Mouse (Mus musculus) intestine, postnatal 0 days (tissue): ENCODE measurements around the gene Ankzf1. TPM values are rescaled to one million over a fixed set of nuclear protein-coding genes. Genes with fewer than 3 reads are reported as not detected.

ENCODE experiments used
- ATAC-seq: fragments of 200-750 bp; cut with Nextera tagmentation; 2 replicates; pipeline ENCODE4 v1.8.0; 2017; ENCODE audit warnings: mild to moderate bottlenecking, moderate TSS enrichment, moderate library complexity
- H3K27ac ChIP-seq: fragments of 300-500 bp; sonication (generic); 2 replicates; pipeline ENCODE4 v1.5.1; 2014; ENCODE audit warnings: mild to moderate bottlenecking, low read depth, low read length, moderate library complexity
- H3K27me3 ChIP-seq: fragments of 300-500 bp; sonication (generic); replicated peaks from 2 replicates; pipeline ENCODE4 v1.6.1; 2014; ENCODE audit warnings: low read length, mixed read lengths; ENCODE audit not compliant: control insufficient read depth, insufficient read depth
- H3K36me3 ChIP-seq: fragments of 300-500 bp; sonication (generic); 2 replicates; pipeline ENCODE4 v1.6.1; 2014; ENCODE audit warnings: mild to moderate bottlenecking, moderate library complexity; ENCODE audit not compliant: control insufficient read depth, insufficient read depth
- H3K4me1 ChIP-seq: fragments of 300-500 bp; sonication (generic); replicated peaks from 2 replicates; pipeline ENCODE4 v1.6.1; 2014; ENCODE audit warnings: antibody characterized with exemption, low read length, mixed read lengths; ENCODE audit not compliant: control insufficient read depth, insufficient read depth
- H3K4me2 ChIP-seq: fragments of 300-500 bp; sonication (generic); replicated peaks from 2 replicates; pipeline ENCODE4 v1.6.1; 2014; ENCODE audit warnings: low read depth, mild to moderate bottlenecking, moderate library complexity
- H3K4me3 ChIP-seq: fragments of 300-500 bp; sonication (generic); 2 replicates; pipeline ENCODE4 v1.5.1; 2014; ENCODE audit warnings: low read depth, low read length
- H3K9ac ChIP-seq: fragments of 300-500 bp; sonication (generic); 2 replicates; pipeline ENCODE4 v1.6.1; 2014; ENCODE audit warnings: mild to moderate bottlenecking, low read depth, low read length
- H3K9me3 ChIP-seq: fragments of 300-500 bp; sonication (generic); 2 replicates; pipeline ENCODE4 v1.6.1; 2016; ENCODE audit warnings: mixed run types; ENCODE audit not compliant: control insufficient read depth
- CTCF ChIP-seq: sonication (generic); IDR thresholded peaks from 2 replicates; pipeline ENCODE4 v1.5.1; 2016; ENCODE audit warnings: low read depth, mild to moderate bottlenecking, control low read depth, antibody characterized with exemption, moderate library complexity
- WGBS: fragments of 180-500 bp; shearing (Covaris S2); extraction: QIAGEN DNeasy Blood & Tissue Kit; methylation state at CpG from one replicate; pipeline ENCODE4 v1.1.7; 2014; 5-methylcytosine and 5-hydroxymethylcytosine counted together
- polyA plus RNA-seq: library from polyadenylated mRNA; unstranded; fragments of >200 nt; fragmentation: Nextera tagmentation; extraction: Ambion mirVana; gene quantifications from 2 replicates; pipeline ENCODE4 v1.2.1, GENCODE M21; 2015

Ankzf1 gene
- polyA plus RNA-seq, 1 experiment from 2014 or later = 10.7 TPM

- 5% methylated on average over 23 of the region's 23 CpGs for WGBS
- no peak overlapping the region for H3K27ac ChIP-seq
- peak overlapping the region; percentile 98 for H3K4me2 ChIP-seq
- H3K4me1 ChIP-seq = 0 out of 2 replicates have a peak, but pooled peaks cover 2% of the 10 kb centered on the region
- H3K4me3 ChIP-seq = peak overlapping the region; percentile 60
- ATAC-seq = peak; percentile 37
- H3K9me3 ChIP-seq = no peaks in the 10 kb centered on the region
- H3K36me3 ChIP-seq = peaks cover 47% of the 10 kb centered on the region
- H3K9ac ChIP-seq = peak overlapping the region; percentile 38
- TF ChIP-seq CTCF = no peak
- no peaks in the 10 kb centered on the region for H3K27me3 ChIP-seq
Observed at GRCm38 (mm10) chr1:75179334-75180104, 12.4 kb upstream of the Ankzf1 start.

- peak within 1 kb of the TSS; percentile 64; the same call in 1 of the 2 replicates for H3K27ac ChIP-seq
Observed at GRCm38 (mm10) chr1:75180105-75180590, 11.8 kb upstream of the Ankzf1 start, which contains the start of gene Abcb6. Gene Abcb6, minus strand, starts transcription at chr1:75180392.

GRCm38 (mm10) chr1:75180741-75181140 lies 11.2 kb upstream of the Ankzf1 start:
- no peak for TF ChIP-seq CTCF
- H3K9me3 ChIP-seq = no peaks in the 10 kb centered on the region
- 20% methylated on average over 6 of the region's 7 CpGs for WGBS
- peaks cover 50% of the 10 kb centered on the region for H3K36me3 ChIP-seq
- H3K4me2 ChIP-seq = peak overlapping the region; percentile 98
- H3K27me3 ChIP-seq = no peaks in the 10 kb centered on the region
- ATAC-seq = 0 out of 2 replicates have a peak, but pooled peaks have one; percentile 20
- 0 out of 2 replicates have a peak overlapping the region, but pooled peaks have one; percentile 60 for H3K4me3 ChIP-seq
- no peak overlapping the region for H3K9ac ChIP-seq
- H3K4me1 ChIP-seq = 0 out of 2 replicates have a peak, but pooled peaks cover 2% of the 10 kb centered on the region
- H3K27ac ChIP-seq = peak overlapping the region; percentile 64; the same call in 1 of the 2 replicates

More at GRCm38 (mm10) chr1:75180105-75180590, 11.8 kb upstream of the Ankzf1 start, which contains the start of gene Abcb6:
- peak; percentile 87 for ATAC-seq
- Histone ChIP-seq H3K4me3 (peak within 1 kb of the TSS; percentile 60), H3K9me3 (no peaks in the 10 kb centered on the region), H3K4me1 (0 out of 2 replicates have a peak, but pooled peaks cover 2% of the 10 kb centered on the region), H3K9ac (peak within 1 kb of the TSS; percentile 38), H3K36me3 (peaks cover 49% of the 10 kb centered on the region), H3K27me3 (no peaks in the 10 kb centered on the region), H3K4me2 (peak within 1 kb of the TSS; percentile 98)
- WGBS = under 1% methylated on average over 31 of the region's 31 CpGs
- no peak for TF ChIP-seq CTCF

- H3K27me3 ChIP-seq = no peaks in the 10 kb centered on the region
- no peak for ATAC-seq
- TF ChIP-seq CTCF = no peak
- peaks cover 51% of the 10 kb centered on the region for H3K36me3 ChIP-seq
- no peak overlapping the region for H3K9ac ChIP-seq
- WGBS = 79% methylated on average over 4 of the region's 4 CpGs
- H3K4me2 ChIP-seq = no peak overlapping the region
- H3K4me3 ChIP-seq = no peak overlapping the region
- no peaks in the 10 kb centered on the region for H3K9me3 ChIP-seq
- no peak overlapping the region for H3K27ac ChIP-seq
- 0 out of 2 replicates have a peak, but pooled peaks cover 2% of the 10 kb centered on the region for H3K4me1 ChIP-seq
Observed at GRCm38 (mm10) chr1:75181377-75181870, 10.5 kb upstream of the Ankzf1 start.

GRCm38 (mm10) chr1:75182160-75182559 lies 9.8 kb upstream of the Ankzf1 start:
- no peak for ATAC-seq
- Histone ChIP-seq H3K4me3 (no peak overlapping the region), H3K27ac (no peak overlapping the region), H3K36me3 (peaks cover 56% of the 10 kb centered on the region), H3K9me3 (no peaks in the 10 kb centered on the region), H3K4me1 (0 out of 2 replicates have a peak, but pooled peaks cover 2% of the 10 kb centered on the region), H3K9ac (no peak overlapping the region), H3K4me2 (no peak overlapping the region), H3K27me3 (no peaks in the 10 kb centered on the region)
- 78% methylated on average over 4 of the region's 4 CpGs for WGBS
- TF ChIP-seq CTCF = peak; percentile 47

- ATAC-seq = no peak
- WGBS = 85% methylated on average over 11 of the region's 11 CpGs
- Histone ChIP-seq H3K4me3 (no peak overlapping the region), H3K27ac (no peak overlapping the region), H3K36me3 (peaks cover 68% of the 10 kb centered on the region), H3K4me2 (no peak overlapping the region), H3K9me3 (no peaks in the 10 kb centered on the region), H3K4me1 (0 out of 2 replicates have a peak, but pooled peaks cover 2% of the 10 kb centered on the region), H3K9ac (no peak overlapping the region), H3K27me3 (no peaks in the 10 kb centered on the region)
- no peak for TF ChIP-seq CTCF
Observed at GRCm38 (mm10) chr1:75185495-75185894, 6.5 kb upstream of the Ankzf1 start.
